Mouse (Mus musculus): ENCODE measurements at regions not wholly inside any gene's neighbourhood (a gene's known extent, or its start where the extent isn't known, plus 50 kb on each side); places are given as distances from the start of the nearest gene placed in this dataset.

- no peak overlapping the region for H3K27ac ChIP-seq (ENCODE audit: insufficient read depth, low read depth, low read length, poor library complexity, severe bottlenecking)
Observed at GRCm38 (mm10) chr11:109046446-109046845, 97.7 kb downstream of the E030025P04Rik start.

DNA sequence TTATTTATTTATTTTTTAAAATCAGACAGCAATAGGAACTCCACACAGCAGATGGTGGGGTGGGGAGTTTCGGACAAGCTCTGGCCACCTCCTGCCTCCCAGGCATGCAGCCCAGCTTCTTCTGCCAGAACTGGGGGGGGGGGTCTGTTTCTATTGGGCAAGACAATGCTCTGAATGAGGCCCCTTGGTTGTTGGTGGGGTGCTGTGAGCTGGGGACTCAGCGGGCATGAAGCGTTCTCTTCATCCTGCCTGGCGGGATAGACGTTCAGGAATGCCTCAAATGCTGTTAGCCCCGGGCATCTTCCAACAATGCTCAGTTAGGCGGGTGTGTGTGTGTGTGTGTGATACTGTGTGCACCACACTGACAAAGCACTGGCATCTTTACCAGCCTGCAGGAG, 103.7 kb downstream of the E030025P04Rik start:
- Histone ChIP-seq H3K9me3 (ENCODE audit: control insufficient read depth, insufficient read depth, low read depth, low read length) (no peaks in the 10 kb centered on the region), H3K9ac (ENCODE audit: insufficient read depth, low read depth, low read length, poor library complexity, severe bottlenecking) (no peak overlapping the region), H3K36me3 (ENCODE audit: control insufficient read depth, insufficient read depth, low read length, poor library complexity, severe bottlenecking) (no peaks in the 10 kb centered on the region), H3K4me3 (ENCODE audit: insufficient read depth in 1 of 2, low read depth in 1 of 2, low read length in 2 of 2, poor library complexity in 1 of 2, severe bottlenecking in 1 of 2) (no peak overlapping the region), H3K27ac (ENCODE audit: insufficient read depth, low read depth, low read length, poor library complexity, severe bottlenecking) (no peak overlapping the region), H3K4me1 (ENCODE audit: control insufficient read depth in 2 of 2, insufficient read depth in 2 of 2, low read length in 2 of 2, poor library complexity in 1 of 2) (no peaks in the 10 kb centered on the region)
- no peak for DNase-seq (ENCODE audit: low read depth, low spot score)
- TF ChIP-seq ZNF384 (IDR thresholded peaks at IDR 0.05; ENCODE audit: low read depth, low read length) (no peak), CHD2 (IDR thresholded peaks at IDR 0.05; ENCODE audit: low read depth, low read length) (no peak), MAFK (IDR thresholded peaks at IDR 0.05; ENCODE audit: insufficient read depth, low read depth, low read length) (no peak), ZC3H11A (IDR thresholded peaks at IDR 0.05; ENCODE audit: borderline replicate concordance, low read depth, low read length) (no peak), HCFC1 (IDR thresholded peaks at IDR 0.05; ENCODE audit: borderline replicate concordance, insufficient read depth, low read length) (no peak)
- in situ Hi-C loops (cut with MboI; ENCODE audit: low sequenced_read_pairs in 2 of 2, unreplicated experiment in 2 of 2), result no loop called here

More at GRCm38 (mm10) chr11:109046446-109046845, 97.7 kb downstream of the E030025P04Rik start:
- DNase-seq (ENCODE audit: low read depth, low spot score), result no peak
- Histone ChIP-seq H3K4me3 (ENCODE audit: insufficient read depth in 1 of 2, low read depth in 1 of 2, low read length in 2 of 2, poor library complexity in 1 of 2, severe bottlenecking in 1 of 2) (no peak overlapping the region), H3K4me1 (ENCODE audit: control insufficient read depth in 2 of 2, insufficient read depth in 2 of 2, low read length in 2 of 2, poor library complexity in 1 of 2) (no peaks in the 10 kb centered on the region), H3K9me3 (ENCODE audit: control insufficient read depth, insufficient read depth, low read depth, low read length) (no peaks in the 10 kb centered on the region), H3K9ac (ENCODE audit: insufficient read depth, low read depth, low read length, poor library complexity, severe bottlenecking) (no peak overlapping the region), H3K36me3 (ENCODE audit: control insufficient read depth, insufficient read depth, low read length, poor library complexity, severe bottlenecking) (no peaks in the 10 kb centered on the region)
- in situ Hi-C loops (cut with MboI; ENCODE audit: low sequenced_read_pairs in 2 of 2, unreplicated experiment in 2 of 2), result no loop called here
- TF ChIP-seq ZNF384 (IDR thresholded peaks at IDR 0.05; ENCODE audit: low read depth, low read length) (no peak), ZC3H11A (IDR thresholded peaks at IDR 0.05; ENCODE audit: borderline replicate concordance, low read depth, low read length) (no peak), HCFC1 (IDR thresholded peaks at IDR 0.05; ENCODE audit: borderline replicate concordance, insufficient read depth, low read length) (no peak), MAFK (IDR thresholded peaks at IDR 0.05; ENCODE audit: insufficient read depth, low read depth, low read length) (no peak), CHD2 (IDR thresholded peaks at IDR 0.05; ENCODE audit: low read depth, low read length) (no peak)

DNA sequence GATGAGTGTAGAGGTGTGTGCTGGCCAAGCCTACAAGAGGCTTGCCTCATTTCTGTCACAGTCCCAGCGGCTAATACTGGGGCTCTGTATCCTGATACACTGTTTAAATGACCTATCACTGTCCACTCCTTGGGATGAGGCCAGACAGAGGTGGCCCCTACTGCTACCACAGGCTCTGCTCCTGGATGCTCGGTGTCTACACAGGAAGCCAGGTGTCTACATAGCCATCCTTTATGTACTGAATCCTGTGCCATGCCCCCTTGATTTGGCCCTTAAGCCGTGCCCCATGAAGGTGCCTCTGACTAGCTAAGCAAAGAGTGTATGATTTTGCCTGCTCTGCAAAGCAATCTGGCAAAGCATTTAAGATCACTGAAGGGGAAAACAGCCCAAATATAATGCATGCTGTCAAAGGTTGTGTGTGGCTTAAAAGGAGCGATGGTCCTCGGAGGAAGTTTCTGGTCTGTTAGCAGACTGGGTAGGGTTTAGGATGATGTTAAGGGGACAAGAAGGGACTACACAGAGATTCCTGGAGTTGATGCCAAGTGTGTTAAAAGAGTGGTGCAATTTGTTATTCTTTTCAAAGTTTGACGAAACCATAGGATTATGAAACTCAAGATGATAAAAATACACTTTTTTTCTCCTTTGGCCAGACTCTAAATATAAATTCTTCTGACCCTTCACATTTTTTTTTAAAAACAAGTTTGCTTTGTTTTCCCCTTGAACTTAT, 104.2 kb downstream of the E030025P04Rik start:
- no peak overlapping the region for H3K4me3 ChIP-seq (ENCODE audit: insufficient read depth in 1 of 2, low read depth in 1 of 2, low read length in 2 of 2, poor library complexity in 1 of 2, severe bottlenecking in 1 of 2)
- no peaks in the 10 kb centered on the region for H3K4me1 ChIP-seq (ENCODE audit: control insufficient read depth in 2 of 2, insufficient read depth in 2 of 2, low read length in 2 of 2, poor library complexity in 1 of 2)
- H3K27ac ChIP-seq (ENCODE audit: insufficient read depth, low read depth, low read length, poor library complexity, severe bottlenecking), result no peak overlapping the region
- no peaks in the 10 kb centered on the region for H3K9me3 ChIP-seq (ENCODE audit: control insufficient read depth, insufficient read depth, low read depth, low read length)
- no peak overlapping the region for H3K9ac ChIP-seq (ENCODE audit: insufficient read depth, low read depth, low read length, poor library complexity, severe bottlenecking)
- no peak for DNase-seq (ENCODE audit: low read depth, low spot score)
- in situ Hi-C loops (cut with MboI; ENCODE audit: low sequenced_read_pairs in 2 of 2, unreplicated experiment in 2 of 2), result no loop called here
- H3K36me3 ChIP-seq (ENCODE audit: control insufficient read depth, insufficient read depth, low read length, poor library complexity, severe bottlenecking), result no peaks in the 10 kb centered on the region
- no peak for TF ChIP-seq HCFC1 (IDR thresholded peaks at IDR 0.05; ENCODE audit: borderline replicate concordance, insufficient read depth, low read length)
- no peak for TF ChIP-seq MAFK (IDR thresholded peaks at IDR 0.05; ENCODE audit: insufficient read depth, low read depth, low read length)

DNA sequence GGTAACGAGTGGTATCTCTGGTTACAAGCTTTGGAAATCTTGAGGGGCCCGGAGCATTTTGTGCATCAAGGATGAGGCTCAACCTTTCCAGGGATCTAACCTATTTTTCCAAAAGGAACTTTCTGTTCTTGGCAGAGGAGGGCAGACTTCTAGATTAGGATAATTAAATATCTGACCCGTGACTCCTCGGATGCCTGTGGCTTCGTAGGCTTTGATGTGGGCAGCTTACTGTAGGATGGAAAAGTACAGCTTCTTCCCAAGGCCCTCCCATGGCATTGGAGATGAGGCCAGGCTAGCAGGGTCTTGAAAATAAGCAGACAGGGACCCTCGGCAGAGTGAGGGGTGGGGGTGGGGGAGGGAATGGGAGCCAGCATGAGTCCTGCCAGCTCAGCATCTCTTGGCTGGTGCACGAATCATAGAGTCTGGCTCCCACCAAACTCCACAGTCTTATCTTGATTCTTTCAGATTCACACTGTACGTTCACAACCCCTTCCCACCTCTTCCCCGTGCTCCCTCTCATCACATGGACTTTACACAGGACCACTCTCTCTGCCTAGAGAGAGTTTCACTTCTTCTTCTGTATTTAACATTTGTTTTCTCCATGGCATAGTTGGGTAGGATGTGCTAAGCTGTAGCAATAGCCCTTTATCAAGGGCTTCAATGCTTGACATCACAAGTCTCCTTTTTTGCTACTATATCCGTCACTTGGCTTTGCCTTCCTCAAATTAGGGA, 104.9 kb downstream of the E030025P04Rik start:
- Histone ChIP-seq H3K27ac (ENCODE audit: insufficient read depth, low read depth, low read length, poor library complexity, severe bottlenecking) (no peak overlapping the region), H3K4me3 (ENCODE audit: insufficient read depth in 1 of 2, low read depth in 1 of 2, low read length in 2 of 2, poor library complexity in 1 of 2, severe bottlenecking in 1 of 2) (no peak overlapping the region), H3K9ac (ENCODE audit: insufficient read depth, low read depth, low read length, poor library complexity, severe bottlenecking) (no peak overlapping the region), H3K36me3 (ENCODE audit: control insufficient read depth, insufficient read depth, low read length, poor library complexity, severe bottlenecking) (no peaks in the 10 kb centered on the region), H3K4me1 (ENCODE audit: control insufficient read depth in 2 of 2, insufficient read depth in 2 of 2, low read length in 2 of 2, poor library complexity in 1 of 2) (no peaks in the 10 kb centered on the region), H3K9me3 (ENCODE audit: control insufficient read depth, insufficient read depth, low read depth, low read length) (no peaks in the 10 kb centered on the region)
- in situ Hi-C loops (cut with MboI; ENCODE audit: low sequenced_read_pairs in 2 of 2, unreplicated experiment in 2 of 2), result no loop called here
- no peak for DNase-seq (ENCODE audit: low read depth, low spot score)
- no peak for TF ChIP-seq ZNF384 (IDR thresholded peaks at IDR 0.05; ENCODE audit: low read depth, low read length)
- TF ChIP-seq MAFK (IDR thresholded peaks at IDR 0.05; ENCODE audit: insufficient read depth, low read depth, low read length), result no peak
- no peak for TF ChIP-seq ZC3H11A (IDR thresholded peaks at IDR 0.05; ENCODE audit: borderline replicate concordance, low read depth, low read length)
- TF ChIP-seq HCFC1 (IDR thresholded peaks at IDR 0.05; ENCODE audit: borderline replicate concordance, insufficient read depth, low read length), result no peak
- no peak for TF ChIP-seq CHD2 (IDR thresholded peaks at IDR 0.05; ENCODE audit: low read depth, low read length)

Data from ES-E14 (cell line).